Mouse (Mus musculus) heart, postnatal 0 days (tissue): Measurements from ENCODE around the gene Klf16.

Experiments used
- CTCF ChIP-seq: IDR thresholded peaks from 2 replicates; pipeline ENCODE4 v1.5.1; 2016; ENCODE audit warnings: antibody characterized with exemption, control low read depth, low read depth
- EP300 ChIP-seq: IDR thresholded peaks from 2 replicates; pipeline ENCODE4 v1.6.1; 2016; ENCODE audit warnings: antibody characterized with exemption, low read depth

DNA sequence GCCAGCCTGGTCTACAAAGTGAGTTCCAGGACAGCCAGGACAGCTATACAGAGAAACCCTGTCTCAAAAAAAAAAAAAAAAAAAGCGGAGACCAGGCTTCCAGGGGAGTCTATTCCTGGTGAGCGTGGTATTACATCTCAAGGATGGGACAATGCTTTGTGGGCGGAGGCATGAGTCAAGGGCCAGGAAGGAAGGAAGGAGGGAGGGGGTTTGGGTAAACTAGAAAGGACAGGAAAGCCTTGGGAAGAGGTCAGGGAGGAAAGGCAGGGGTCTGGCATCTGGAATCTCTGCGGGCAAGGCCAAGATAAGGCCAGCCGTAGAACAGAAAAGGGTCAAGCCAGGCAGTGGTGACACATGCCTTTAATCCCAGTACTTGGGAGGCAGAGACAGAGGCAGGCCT lies 37.6 kb downstream of the Klf16 start:
- TF ChIP-seq CTCF, result no peak
- no peak for TF ChIP-seq EP300
